Mouse (Mus musculus): ENCODE results near the gene Lrcol1. TPM values are rescaled to one million over a fixed set of nuclear protein-coding genes. Genes with fewer than 3 reads are reported as not detected.

Gene Lrcol1
- not detected in 2 replicates for polyA plus RNA-seq (2015; fragmentation: Nextera tagmentation; extraction: Ambion mirVana)

DNA sequence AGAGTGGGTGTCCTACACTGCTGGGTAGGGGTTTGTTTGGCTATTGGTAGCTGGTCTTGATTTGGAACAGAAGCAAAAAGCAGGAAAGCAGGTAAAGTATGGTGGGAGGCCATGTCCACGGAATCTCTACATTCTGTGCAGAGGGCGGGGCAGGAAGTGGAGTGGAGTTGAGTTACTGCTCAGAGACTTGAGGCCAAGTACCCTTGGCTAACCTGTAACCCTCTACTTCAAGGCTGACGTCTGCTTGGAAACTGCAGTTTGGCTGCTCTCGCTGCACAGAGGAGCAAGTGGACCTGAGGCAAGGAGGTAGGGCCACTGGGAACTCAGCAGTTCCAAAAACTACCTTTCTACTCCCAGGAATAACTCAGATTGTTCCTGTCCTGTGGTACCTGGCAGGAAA, at the start of gene Lrcol1:
Gene Lrcol1 (plus strand): TSS at position 207 of the 400 bp plus-strand sequence.
- Histone ChIP-seq H3K36me3 (no peaks in the 10 kb centered on the region), H3K27ac (no peak within 1 kb of the TSS), H3K9ac (replicated peaks) (no peak within 1 kb of the TSS), H3K27me3 (peaks cover 35% of the 10 kb centered on the region), H3K4me2 (replicated peaks) (no peak within 1 kb of the TSS), H3K4me1 (replicated peaks) (peaks cover 13% of the 10 kb centered on the region), H3K9me3 (no peaks in the 10 kb centered on the region), H3K4me3 (replicated peaks) (no peak within 1 kb of the TSS)
- 89% methylated on average over 4 of the region's 4 CpGs for WGBS
- no peak for ATAC-seq

DNA sequence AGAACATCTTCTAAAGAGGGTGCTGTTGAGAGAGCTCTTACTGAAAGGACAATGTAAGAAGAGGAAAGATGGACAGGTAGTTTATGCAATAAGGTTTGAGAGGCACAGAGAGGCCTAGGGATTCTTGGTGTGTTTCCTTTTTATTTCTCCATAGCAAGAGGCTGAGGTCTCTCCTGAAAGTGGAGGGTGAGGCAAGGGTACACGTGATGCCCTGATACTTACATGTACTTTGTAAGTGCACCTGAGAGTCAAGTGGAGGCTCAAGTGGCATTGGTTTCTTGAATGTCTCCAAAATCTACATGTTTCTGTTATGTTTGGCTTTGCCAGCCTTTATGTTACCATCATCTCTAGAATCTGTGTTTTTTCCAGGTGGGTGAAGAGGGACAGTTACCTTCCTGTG, 47.9 kb upstream of the Lrcol1 start:
- 96% methylated on average over 1 of the region's 1 CpGs for WGBS
- Histone ChIP-seq H3K4me3 (replicated peaks) (no peak overlapping the region), H3K27me3 (no peaks in the 10 kb centered on the region), H3K9me3 (no peaks in the 10 kb centered on the region), H3K9ac (replicated peaks) (no peak overlapping the region), H3K36me3 (peaks cover 61% of the 10 kb centered on the region), H3K4me2 (replicated peaks) (no peak overlapping the region), H3K4me1 (replicated peaks) (no peaks in the 10 kb centered on the region), H3K27ac (no peak overlapping the region)
- ATAC-seq: no peak

DNA sequence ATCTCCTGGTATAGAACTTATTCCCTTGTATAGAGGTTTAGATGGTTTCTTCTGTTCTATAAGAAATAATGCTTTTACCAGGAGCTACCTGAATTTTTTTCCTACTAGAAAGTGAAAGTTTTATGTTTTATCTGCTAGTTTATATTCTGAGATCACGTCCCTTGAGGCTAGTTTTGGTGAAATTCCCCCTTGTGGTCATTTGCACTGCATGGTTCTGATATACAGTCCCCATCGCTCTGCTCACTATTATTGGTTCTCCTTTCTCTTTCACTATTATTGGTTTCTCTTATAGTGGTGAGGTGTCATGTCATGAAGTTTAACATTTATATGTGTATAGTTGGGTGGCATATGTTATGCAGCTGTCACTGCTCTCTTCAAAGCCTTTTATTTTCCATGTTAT, 43.9 kb upstream of the Lrcol1 start:
- no peak overlapping the region for H3K9ac ChIP-seq (replicated peaks)
- no peak overlapping the region for H3K4me3 ChIP-seq (replicated peaks)
- no peak for ATAC-seq
- H3K36me3 ChIP-seq: peaks cover 70% of the 10 kb centered on the region
- no peak overlapping the region for H3K27ac ChIP-seq
- no peak overlapping the region for H3K4me2 ChIP-seq (replicated peaks)
- H3K27me3 ChIP-seq: no peaks in the 10 kb centered on the region
- H3K4me1 ChIP-seq (replicated peaks): no peaks in the 10 kb centered on the region
- WGBS: 96% methylated on average over 2 of the region's 2 CpGs
- no peaks in the 10 kb centered on the region for H3K9me3 ChIP-seq

DNA sequence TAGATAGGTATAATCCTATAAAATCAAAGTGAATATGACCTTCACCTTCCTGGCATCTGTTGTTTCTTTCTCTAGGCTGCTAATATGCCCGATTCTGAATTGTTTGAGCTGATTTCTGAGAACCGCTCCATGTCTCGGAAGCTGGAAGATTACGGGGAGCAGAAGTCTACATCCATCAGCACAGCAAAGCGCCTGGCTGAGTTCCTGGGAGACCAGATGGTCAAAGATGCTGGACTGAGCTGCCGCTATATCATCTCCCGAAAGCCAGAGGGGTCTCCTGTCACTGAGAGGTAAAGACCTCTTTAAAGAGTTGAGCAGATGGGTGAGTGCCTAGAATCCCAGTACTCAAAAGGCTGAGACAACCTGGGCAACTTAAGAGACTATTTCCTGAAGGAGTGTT, 35.7 kb upstream of the Lrcol1 start:
- no peaks in the 10 kb centered on the region for H3K9me3 ChIP-seq
- H3K36me3 ChIP-seq: peaks cover 46% of the 10 kb centered on the region
- no peak overlapping the region for H3K4me3 ChIP-seq (replicated peaks)
- ATAC-seq: no peak
- WGBS: 98% methylated on average over 7 of the region's 7 CpGs
- H3K27ac ChIP-seq: no peak overlapping the region
- no peak overlapping the region for H3K9ac ChIP-seq (replicated peaks)
- no peaks in the 10 kb centered on the region for H3K27me3 ChIP-seq
- no peak overlapping the region for H3K4me2 ChIP-seq (replicated peaks)
- H3K4me1 ChIP-seq (replicated peaks): no peaks in the 10 kb centered on the region

DNA sequence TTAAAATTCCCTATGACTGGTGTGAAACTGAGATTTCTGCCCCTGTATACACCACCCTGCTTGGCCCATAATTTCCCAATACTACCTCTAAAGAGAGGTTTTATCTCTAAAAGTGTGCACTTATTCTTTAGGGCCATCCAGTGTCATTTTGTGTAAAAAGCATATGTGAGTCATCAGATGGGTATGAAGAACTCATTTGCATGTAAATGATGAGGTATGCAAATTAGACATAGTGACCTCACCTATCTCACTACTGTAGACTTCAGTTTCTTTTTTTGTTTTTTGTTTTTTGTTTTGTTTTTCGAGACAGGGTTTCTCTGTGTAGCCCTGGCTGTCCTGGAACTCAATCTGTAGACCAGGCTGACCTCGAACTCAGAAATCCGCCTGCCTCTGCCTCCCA, 31.4 kb upstream of the Lrcol1 start:
- no peak for ATAC-seq
- H3K27ac ChIP-seq: no peak overlapping the region
- no peaks in the 10 kb centered on the region for H3K4me1 ChIP-seq (replicated peaks)
- H3K36me3 ChIP-seq: peaks cover 32% of the 10 kb centered on the region
- no peak overlapping the region for H3K4me2 ChIP-seq (replicated peaks)
- H3K9ac ChIP-seq (replicated peaks): no peak overlapping the region
- no peaks in the 10 kb centered on the region for H3K9me3 ChIP-seq
- no peaks in the 10 kb centered on the region for H3K27me3 ChIP-seq
- 95% methylated on average over 3 of the region's 3 CpGs for WGBS
- H3K4me3 ChIP-seq (replicated peaks): no peak overlapping the region

DNA sequence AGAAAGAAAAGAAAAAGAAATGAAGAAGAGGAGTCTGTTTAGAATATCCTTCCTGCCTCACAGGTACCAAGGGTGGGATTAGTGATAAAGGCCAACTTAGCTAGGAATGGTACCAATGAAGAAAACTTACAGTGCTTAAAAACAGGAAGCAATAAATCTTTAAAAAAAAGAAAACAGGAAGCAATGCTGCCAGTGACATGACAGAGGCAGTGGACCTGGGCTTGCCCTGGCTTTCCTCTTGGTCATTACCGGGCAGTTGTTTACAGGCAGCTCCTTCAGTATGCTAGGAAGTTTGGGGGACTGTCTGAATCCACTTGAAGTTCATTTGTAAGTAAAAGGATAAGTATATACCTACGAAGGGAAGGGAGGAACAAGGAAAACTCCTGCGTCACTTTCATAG, 14.0 kb upstream of the Lrcol1 start:
- 95% methylated on average over 3 of the region's 3 CpGs for WGBS
- Histone ChIP-seq H3K27ac (no peak overlapping the region), H3K9me3 (no peaks in the 10 kb centered on the region), H3K4me1 (replicated peaks) (no peaks in the 10 kb centered on the region), H3K27me3 (no peaks in the 10 kb centered on the region), H3K9ac (replicated peaks) (no peak overlapping the region), H3K36me3 (peaks cover 77% of the 10 kb centered on the region), H3K4me2 (replicated peaks) (no peak overlapping the region), H3K4me3 (replicated peaks) (no peak overlapping the region)
- ATAC-seq: no peak

DNA sequence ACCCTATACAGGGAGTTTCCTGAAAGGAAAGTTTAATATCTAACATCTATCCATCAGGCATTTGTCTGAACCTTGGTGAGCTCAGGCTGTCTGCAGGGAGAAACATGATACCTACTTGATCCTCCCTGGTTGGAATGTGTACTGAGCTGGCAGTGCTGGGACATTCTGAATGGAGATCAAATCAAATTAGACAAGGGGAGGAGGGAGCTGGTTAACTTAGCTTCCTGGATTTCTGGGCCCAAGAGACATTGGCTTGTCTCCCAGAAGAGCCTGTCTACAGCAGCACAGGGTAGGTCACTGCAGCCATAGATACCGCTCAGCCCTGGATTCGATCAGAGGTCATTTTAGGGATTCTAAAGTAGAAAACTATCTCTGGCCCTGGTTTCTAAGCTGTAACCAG, 5.7 kb upstream of the Lrcol1 start:
- Histone ChIP-seq H3K9ac (replicated peaks) (no peak overlapping the region), H3K4me3 (replicated peaks) (no peak overlapping the region), H3K27me3 (peaks cover 25% of the 10 kb centered on the region), H3K36me3 (peaks cover 41% of the 10 kb centered on the region), H3K4me2 (replicated peaks) (no peak overlapping the region), H3K9me3 (no peaks in the 10 kb centered on the region), H3K4me1 (replicated peaks) (peaks cover 13% of the 10 kb centered on the region), H3K27ac (no peak overlapping the region)
- ATAC-seq: no peak
- WGBS: 99% methylated on average over 2 of the region's 2 CpGs

DNA sequence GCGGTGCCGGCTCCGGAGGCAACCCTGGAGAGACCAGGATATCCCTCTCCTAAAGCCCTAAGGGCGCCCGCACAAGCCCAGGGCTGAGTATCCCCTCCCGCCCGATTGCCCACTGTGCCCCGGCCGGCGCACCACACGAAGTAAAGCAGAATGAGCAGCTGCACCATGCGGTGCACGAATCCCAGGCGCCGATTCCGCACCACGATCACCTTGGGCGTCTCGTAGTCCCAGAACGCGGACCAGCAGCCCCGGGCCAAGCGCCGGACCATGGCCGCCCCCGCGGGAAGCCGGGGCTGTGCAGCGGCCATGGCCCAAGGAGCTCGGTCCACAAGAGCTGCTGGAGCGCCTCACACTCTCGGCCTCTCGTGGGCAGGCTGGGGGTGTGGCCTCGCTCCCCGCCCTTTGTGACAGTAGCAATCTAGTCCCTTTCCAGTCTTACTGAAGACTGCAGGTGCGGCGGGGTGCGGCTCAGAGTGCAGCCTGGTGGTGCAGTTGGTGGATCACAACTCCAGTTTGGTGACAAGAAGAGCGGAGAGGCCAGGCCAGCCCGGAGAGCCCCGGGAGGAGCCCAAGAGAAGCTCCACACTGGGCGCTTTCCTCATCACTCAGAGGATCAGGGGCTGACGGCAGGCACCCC, 1.8 kb upstream of the Lrcol1 start, which contains the start of gene P2rx2:
Gene P2rx2 (minus strand): TSS at position 565 of the 637 bp plus-strand sequence.
- Histone ChIP-seq H3K27ac (no peak within 1 kb of the TSS), H3K4me1 (replicated peaks) (peaks cover 13% of the 10 kb centered on the region), H3K36me3 (0 out of 2 replicates have a peak, but pooled peaks cover 5% of the 10 kb centered on the region), H3K4me3 (replicated peaks) (peak within 1 kb of the TSS; percentile 54), H3K4me2 (replicated peaks) (peak within 1 kb of the TSS; percentile 88), H3K9me3 (no peaks in the 10 kb centered on the region), H3K27me3 (peaks cover 35% of the 10 kb centered on the region), H3K9ac (replicated peaks) (peak within 1 kb of the TSS; percentile 70)
- under 1% methylated on average over 43 of the region's 43 CpGs for WGBS
- peak; percentile 81 for ATAC-seq

DNA sequence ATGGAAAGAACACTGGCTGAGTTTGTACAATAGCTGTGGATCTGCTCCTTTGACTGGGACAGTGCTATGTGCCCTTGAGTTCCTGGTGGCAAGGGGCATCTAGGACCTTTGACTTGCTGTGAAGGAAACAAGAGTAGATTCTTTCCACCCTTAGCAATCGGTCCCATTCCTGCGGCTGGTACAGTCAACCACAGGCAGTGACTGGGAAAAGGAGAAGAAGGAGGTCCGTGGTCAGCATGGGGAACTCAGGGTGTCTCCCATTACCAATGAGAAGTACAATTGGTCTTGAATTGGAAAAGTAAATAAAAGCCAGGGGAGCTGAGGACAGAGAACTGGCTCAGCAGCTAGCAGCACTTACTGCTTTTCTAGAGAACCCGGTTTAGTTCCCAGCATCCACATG, 1.0 kb downstream of the Lrcol1 start:
- Histone ChIP-seq H3K4me2 (replicated peaks) (no peak overlapping the region), H3K27me3 (peaks cover 35% of the 10 kb centered on the region), H3K36me3 (no peaks in the 10 kb centered on the region), H3K9ac (replicated peaks) (no peak overlapping the region), H3K4me3 (replicated peaks) (no peak overlapping the region), H3K27ac (no peak overlapping the region), H3K9me3 (no peaks in the 10 kb centered on the region), H3K4me1 (replicated peaks) (peaks cover 13% of the 10 kb centered on the region)
- no peak for ATAC-seq
- WGBS: 84% methylated on average over 4 of the region's 4 CpGs

DNA sequence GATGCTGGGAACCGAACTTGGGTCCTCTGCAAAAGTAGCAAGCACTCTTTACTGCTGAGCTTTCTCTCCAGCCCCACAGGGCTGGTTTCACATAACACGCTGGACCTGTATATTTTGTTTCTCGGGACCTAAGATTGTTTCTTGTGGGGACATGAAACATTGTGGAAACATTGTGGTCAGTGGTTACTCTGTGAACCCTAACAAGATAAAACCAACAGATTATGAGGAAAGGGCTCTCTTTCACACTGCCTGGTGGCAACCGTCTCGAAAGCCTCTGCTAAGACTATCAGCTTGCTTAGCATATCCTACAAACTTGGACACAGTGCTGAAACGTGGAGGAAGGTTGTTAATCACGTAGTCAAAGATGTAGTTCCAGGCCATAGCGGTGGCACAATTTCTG, 2.5 kb downstream of the Lrcol1 start:
- H3K4me2 ChIP-seq (replicated peaks): no peak overlapping the region

DNA sequence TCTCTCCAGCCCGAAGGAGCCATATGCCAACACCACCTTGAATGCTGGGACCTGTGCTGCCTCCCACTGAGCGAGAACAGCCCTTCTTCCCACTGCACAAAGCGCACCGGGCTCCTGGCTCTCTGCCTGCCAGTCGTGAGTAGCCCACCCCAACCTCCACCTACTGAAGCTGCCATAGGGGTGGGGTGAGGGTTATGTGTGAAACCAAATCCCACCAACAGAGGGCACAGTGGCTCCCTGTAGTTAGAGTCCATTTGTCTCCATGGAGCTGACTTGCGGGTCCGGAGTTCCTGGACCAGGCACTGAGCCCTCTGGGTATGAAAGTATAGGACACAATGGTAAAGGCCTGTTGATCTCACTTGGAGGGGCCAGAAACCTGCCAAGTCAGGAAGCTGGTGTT, 10.2 kb downstream of the Lrcol1 start:
- Histone ChIP-seq H3K27me3 (peaks cover 16% of the 10 kb centered on the region), H3K27ac (no peak overlapping the region), H3K9ac (replicated peaks) (no peak overlapping the region), H3K4me1 (replicated peaks) (peaks cover 7% of the 10 kb centered on the region), H3K4me2 (replicated peaks) (no peak overlapping the region), H3K9me3 (no peaks in the 10 kb centered on the region), H3K36me3 (no peaks in the 10 kb centered on the region), H3K4me3 (replicated peaks) (no peak overlapping the region)
- 18% methylated on average over 7 of the region's 7 CpGs for WGBS
- peak; percentile 21; the same call in 1 of the 2 replicates for ATAC-seq

More for the DNA sequence above, 2.5 kb downstream of the Lrcol1 start:
- Histone ChIP-seq H3K9me3 (no peaks in the 10 kb centered on the region), H3K4me3 (replicated peaks) (no peak overlapping the region), H3K27ac (no peak overlapping the region), H3K27me3 (peaks cover 27% of the 10 kb centered on the region), H3K36me3 (no peaks in the 10 kb centered on the region), H3K4me1 (replicated peaks) (peaks cover 13% of the 10 kb centered on the region), H3K9ac (replicated peaks) (no peak overlapping the region)
- no peak for ATAC-seq
- 89% methylated on average over 8 of the region's 8 CpGs for WGBS

DNA sequence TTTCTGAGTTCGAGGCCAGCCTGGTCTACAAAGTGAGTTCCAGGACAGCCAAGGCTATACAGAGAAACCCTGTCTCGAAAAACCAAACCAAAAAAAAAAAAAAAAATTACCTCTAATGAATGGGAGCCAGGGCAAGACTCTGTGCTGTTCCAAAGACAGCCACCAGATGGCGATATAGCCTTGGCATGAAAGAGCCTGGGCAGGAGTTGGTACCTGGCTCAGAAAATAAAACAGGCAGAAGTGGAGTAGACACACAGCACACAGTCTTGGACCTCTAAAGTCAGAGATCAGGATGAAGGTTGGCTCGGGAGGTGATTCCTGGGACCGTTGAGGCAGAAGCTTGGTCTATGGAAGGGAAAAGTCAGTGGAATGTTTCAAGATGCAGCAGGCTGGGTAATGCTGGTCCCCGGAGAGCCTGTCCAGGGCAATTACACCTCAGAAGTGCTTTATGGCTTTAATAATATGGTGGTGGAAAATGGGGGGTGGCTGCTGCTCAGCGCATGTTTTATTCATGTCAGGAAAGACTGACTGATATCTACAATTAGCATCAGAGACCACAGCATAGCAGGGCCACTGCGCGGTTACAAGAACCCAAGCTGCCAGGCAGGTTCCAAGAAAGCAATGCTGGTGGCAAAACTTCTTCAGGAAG, 13.1 kb downstream of the Lrcol1 start:
- ATAC-seq: peak; percentile 79
- H3K27me3 ChIP-seq: peaks cover 23% of the 10 kb centered on the region
- peaks cover 7% of the 10 kb centered on the region for H3K4me1 ChIP-seq (replicated peaks)
- H3K4me3 ChIP-seq (replicated peaks): no peak overlapping the region
- 35% methylated on average over 9 of the region's 9 CpGs for WGBS
- H3K27ac ChIP-seq: no peak overlapping the region
- no peak overlapping the region for H3K9ac ChIP-seq (replicated peaks)
- H3K4me2 ChIP-seq (replicated peaks): no peak overlapping the region
- H3K36me3 ChIP-seq: 0 out of 2 replicates have a peak, but pooled peaks cover 6% of the 10 kb centered on the region
- no peaks in the 10 kb centered on the region for H3K9me3 ChIP-seq
